Comparison of ENCODE assay signal across 20 mouse cellular contexts in genomic region chr13:37329747-37330146, GRCm38 (mm10).
"Had no signal": no experiment of that assay in that cellular context is flagged by ENCODE, and none has a peak within 500 bp of the region (broad histone marks: within the 10 kb centered on the region; RNA-seq: fewer than 3 reads in every experiment).

No protein-coding gene starts in this region.

- H3K4me1 ChIP-seq: intestine, embryonic 15.5 days; kidney, embryonic 15.5 days; limb, embryonic 13.5 days; liver, embryonic 12.5 days; liver, embryonic 15.5 days; lung, embryonic 15.5 days; megakaryocyte, embryonic 14.5 days; midbrain, embryonic 10.5 days; stomach, embryonic 15.5 days had no signal

- DNase-seq: kidney, adult 11 months; kidney, adult 8-10 months; kidney, postnatal 10 days; kidney, postnatal 36 days; layer of hippocampus, postnatal 36 days; liver; midbrain, embryonic 14.5 days; right cerebral cortex, postnatal 25 days; spleen, adult 18-20 months; thymus, postnatal 25 days had no signal

- H3K27me3 ChIP-seq: intestine, embryonic 15.5 days; kidney, embryonic 15.5 days; limb, embryonic 13.5 days; liver, embryonic 12.5 days; liver, embryonic 15.5 days; lung, embryonic 15.5 days; stomach, embryonic 15.5 days had no signal

- H3K9me3 ChIP-seq: intestine, embryonic 15.5 days; kidney, embryonic 15.5 days; limb, embryonic 13.5 days; liver, embryonic 12.5 days; liver, embryonic 15.5 days; lung, embryonic 15.5 days; megakaryocyte, embryonic 14.5 days; midbrain, embryonic 10.5 days; stomach, embryonic 15.5 days had no signal

- H3K4me2 ChIP-seq: intestine, embryonic 15.5 days; kidney, embryonic 15.5 days; limb, embryonic 13.5 days; liver, embryonic 12.5 days; liver, embryonic 15.5 days; lung, embryonic 15.5 days; stomach, embryonic 15.5 days had no signal

- H3K4me3 ChIP-seq: intestine, embryonic 15.5 days; kidney, embryonic 15.5 days; left cerebral cortex, adult 2 months; limb, embryonic 13.5 days; liver, embryonic 12.5 days; liver, embryonic 15.5 days; lung, embryonic 15.5 days; megakaryocyte, embryonic 14.5 days; midbrain, embryonic 10.5 days; stomach, embryonic 15.5 days had no signal

- H3K9ac ChIP-seq: intestine, embryonic 15.5 days; kidney, embryonic 15.5 days; limb, embryonic 13.5 days; liver, embryonic 12.5 days; liver, embryonic 15.5 days; lung, embryonic 15.5 days; stomach, embryonic 15.5 days had no signal

- ATAC-seq: intestine, embryonic 15.5 days; liver, embryonic 12.5 days had no signal

- H3K27ac ChIP-seq: intestine, embryonic 15.5 days; kidney, embryonic 15.5 days; left cerebral cortex, adult 2 months; limb, embryonic 13.5 days; liver, embryonic 12.5 days; liver, embryonic 15.5 days; lung, embryonic 15.5 days; midbrain, embryonic 10.5 days; stomach, embryonic 15.5 days had no signal

- H3K36me3 ChIP-seq: intestine, embryonic 15.5 days; kidney, embryonic 15.5 days; limb, embryonic 13.5 days; liver, embryonic 12.5 days; liver, embryonic 15.5 days; lung, embryonic 15.5 days; midbrain, embryonic 10.5 days; stomach, embryonic 15.5 days had no signal
